Mouse (Mus musculus): ENCODE data around the gene Srcap. TPM values are rescaled to one million over a fixed set of nuclear protein-coding genes. Genes with fewer than 3 reads are reported as not detected.

Gene Srcap
- polyA plus RNA-seq, 1 experiment from 2014 or later: 25.3 TPM

DNA sequence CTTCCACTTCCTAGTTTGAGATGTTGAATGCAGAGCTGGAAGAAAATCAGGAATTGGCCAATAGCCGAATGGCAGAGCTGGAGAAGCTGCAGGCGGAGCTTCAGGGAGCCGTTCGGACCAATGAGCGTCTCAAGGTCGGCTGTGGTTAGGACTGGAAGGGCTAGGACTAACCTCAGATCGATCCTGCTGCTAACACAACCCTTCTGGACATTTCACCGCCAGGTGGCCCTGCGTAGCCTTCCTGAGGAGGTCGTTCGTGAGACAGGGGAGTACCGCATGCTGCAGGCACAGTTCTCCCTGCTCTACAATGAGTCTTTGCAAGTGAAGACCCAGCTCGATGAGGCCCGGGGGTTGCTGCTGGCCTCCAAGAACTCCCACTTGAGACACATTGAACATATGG, 80.8 kb downstream of the Srcap start:
- Histone ChIP-seq H3K36me3 (ENCODE audit: control insufficient read depth, insufficient read depth, low read length) (peaks cover 80% of the 10 kb centered on the region), H3K4me3 (ENCODE audit: low read depth, low read length) (no peak overlapping the region), H3K4me2 (ENCODE audit: low read length) (no peak overlapping the region), H3K4me1 (ENCODE audit: control insufficient read depth, insufficient read depth, low read length) (peaks cover 11% of the 10 kb centered on the region), H3K27me3 (replicated peaks; ENCODE audit: control insufficient read depth, insufficient read depth, low read length) (no peaks in the 10 kb centered on the region), H3K9me3 (replicated peaks; ENCODE audit: control insufficient read depth, low read length) (no peaks in the 10 kb centered on the region), H3K27ac (ENCODE audit: low read depth, low read length) (no peak overlapping the region), H3K9ac (ENCODE audit: low read length) (no peak overlapping the region)
- DNase-seq (ENCODE audit: low spot score): no peak
- WGBS: 88% methylated on average over 14 of the region's 14 CpGs
- no peak for ATAC-seq

DNA sequence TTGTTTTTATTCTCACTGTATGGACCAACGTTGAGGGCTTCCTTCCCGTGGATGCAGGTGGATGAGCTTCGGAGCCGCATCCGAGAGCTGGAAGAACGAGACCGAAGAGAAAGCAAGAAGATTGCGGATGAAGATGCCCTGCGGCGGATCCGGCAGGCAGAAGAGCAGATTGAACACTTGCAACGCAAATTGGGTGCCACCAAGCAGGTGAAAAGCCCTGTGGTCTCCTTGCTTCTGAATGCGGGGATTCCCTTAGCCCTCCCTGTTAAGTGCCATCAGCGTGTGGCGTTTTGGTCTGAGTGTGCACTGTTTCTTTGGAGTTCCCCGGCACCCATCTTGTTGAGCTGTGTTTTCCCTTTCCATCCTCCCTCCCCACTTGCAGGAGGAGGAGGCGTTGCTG, 85.0 kb downstream of the Srcap start:
- peaks cover 100% of the 10 kb centered on the region for H3K36me3 ChIP-seq (ENCODE audit: control insufficient read depth, insufficient read depth, low read length)
- H3K4me2 ChIP-seq (ENCODE audit: low read length): no peak overlapping the region
- H3K9me3 ChIP-seq (replicated peaks; ENCODE audit: control insufficient read depth, low read length): no peaks in the 10 kb centered on the region
- DNase-seq (ENCODE audit: low spot score) (no peak), ATAC-seq (no peak)
- no peaks in the 10 kb centered on the region for H3K27me3 ChIP-seq (replicated peaks; ENCODE audit: control insufficient read depth, insufficient read depth, low read length)
- H3K9ac ChIP-seq (ENCODE audit: low read length): no peak overlapping the region
- 98% methylated on average over 17 of the region's 17 CpGs for WGBS
- no peak overlapping the region for H3K27ac ChIP-seq (ENCODE audit: low read depth, low read length)
- H3K4me3 ChIP-seq (ENCODE audit: low read depth, low read length): no peak overlapping the region
- no peaks in the 10 kb centered on the region for H3K4me1 ChIP-seq (ENCODE audit: control insufficient read depth, insufficient read depth, low read length)

GRCm38 (mm10) chr7:127600612-127601011, 88.8 kb downstream of the Srcap start:
- Histone ChIP-seq H3K9me3 (replicated peaks; ENCODE audit: control insufficient read depth, low read length) (no peaks in the 10 kb centered on the region), H3K4me2 (ENCODE audit: low read length) (no peak overlapping the region), H3K27me3 (replicated peaks; ENCODE audit: control insufficient read depth, insufficient read depth, low read length) (no peaks in the 10 kb centered on the region), H3K9ac (ENCODE audit: low read length) (no peak overlapping the region), H3K4me3 (ENCODE audit: low read depth, low read length) (no peak overlapping the region), H3K36me3 (ENCODE audit: control insufficient read depth, insufficient read depth, low read length) (peaks cover 95% of the 10 kb centered on the region), H3K4me1 (ENCODE audit: control insufficient read depth, insufficient read depth, low read length) (no peaks in the 10 kb centered on the region), H3K27ac (ENCODE audit: low read depth, low read length) (no peak overlapping the region)
- ATAC-seq (no peak), DNase-seq (ENCODE audit: low spot score) (no peak)
- WGBS: 96% methylated on average over 7 of the region's 7 CpGs

DNA sequence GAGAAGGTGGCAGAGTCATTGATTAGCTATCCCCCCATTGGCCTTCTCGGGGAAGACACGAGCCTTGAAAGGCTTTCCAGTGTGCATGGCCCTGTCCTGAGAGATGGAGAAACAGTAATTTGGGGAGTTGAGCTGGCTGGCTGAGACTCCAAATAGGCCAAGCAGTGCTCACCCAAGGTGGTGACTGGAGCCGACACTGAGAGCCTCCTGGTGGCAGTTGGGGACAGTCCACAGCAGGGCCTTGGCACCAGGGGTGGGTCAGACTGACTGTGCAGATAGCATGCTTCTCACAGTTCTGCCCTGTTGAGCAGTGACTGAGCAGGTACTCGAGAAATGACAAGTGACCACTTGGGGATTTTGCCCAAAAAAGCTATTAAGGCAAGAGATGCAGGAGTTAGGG, 90.0 kb downstream of the Srcap start:
- no peak for DNase-seq (ENCODE audit: low spot score)
- Histone ChIP-seq H3K9ac (ENCODE audit: low read length) (no peak overlapping the region), H3K36me3 (ENCODE audit: control insufficient read depth, insufficient read depth, low read length) (peaks cover 90% of the 10 kb centered on the region), H3K27ac (ENCODE audit: low read depth, low read length) (no peak overlapping the region), H3K4me1 (ENCODE audit: control insufficient read depth, insufficient read depth, low read length) (no peaks in the 10 kb centered on the region), H3K9me3 (replicated peaks; ENCODE audit: control insufficient read depth, low read length) (no peaks in the 10 kb centered on the region), H3K4me3 (ENCODE audit: low read depth, low read length) (no peak overlapping the region), H3K27me3 (replicated peaks; ENCODE audit: control insufficient read depth, insufficient read depth, low read length) (no peaks in the 10 kb centered on the region), H3K4me2 (ENCODE audit: low read length) (no peak overlapping the region)
- ATAC-seq: no peak
- 86% methylated on average over 4 of the region's 4 CpGs for WGBS

GRCm38 (mm10) chr7:127602903-127603302, 91.1 kb downstream of the Srcap start:
- DNase-seq (ENCODE audit: low spot score) (no peak), ATAC-seq (no peak)
- H3K36me3 ChIP-seq (ENCODE audit: control insufficient read depth, insufficient read depth, low read length): peaks cover 88% of the 10 kb centered on the region
- no peak overlapping the region for H3K27ac ChIP-seq (ENCODE audit: low read depth, low read length)
- no peak overlapping the region for H3K4me3 ChIP-seq (ENCODE audit: low read depth, low read length)
- 82% methylated on average over 2 of the region's 2 CpGs for WGBS
- H3K9me3 ChIP-seq (replicated peaks; ENCODE audit: control insufficient read depth, low read length): no peaks in the 10 kb centered on the region
- H3K4me1 ChIP-seq (ENCODE audit: control insufficient read depth, insufficient read depth, low read length): no peaks in the 10 kb centered on the region
- H3K4me2 ChIP-seq (ENCODE audit: low read length): no peak overlapping the region
- H3K27me3 ChIP-seq (replicated peaks; ENCODE audit: control insufficient read depth, insufficient read depth, low read length): no peaks in the 10 kb centered on the region
- H3K9ac ChIP-seq (ENCODE audit: low read length): no peak overlapping the region

DNA sequence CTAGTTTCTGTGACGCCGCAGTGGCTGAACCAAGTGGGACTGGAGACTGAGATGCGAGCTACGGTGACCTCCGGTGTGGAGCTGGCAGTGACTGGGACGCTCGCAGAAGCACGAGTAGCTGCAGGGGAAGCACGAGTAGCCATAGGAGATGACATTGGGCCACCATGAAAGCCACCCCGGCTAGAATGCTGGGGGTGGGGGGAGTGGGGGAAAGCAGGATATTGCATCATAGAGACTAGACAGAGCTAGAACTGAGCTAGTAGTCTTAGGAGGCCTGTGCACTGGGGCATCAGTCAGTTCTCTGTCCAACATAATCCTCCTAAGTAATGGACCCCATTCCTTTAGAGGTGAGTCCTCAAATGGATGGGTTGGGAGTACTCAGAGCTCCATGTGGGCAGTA, 92.5 kb downstream of the Srcap start:
- Histone ChIP-seq H3K36me3 (ENCODE audit: control insufficient read depth, insufficient read depth, low read length) (peaks cover 88% of the 10 kb centered on the region), H3K4me2 (ENCODE audit: low read length) (no peak overlapping the region), H3K27me3 (replicated peaks; ENCODE audit: control insufficient read depth, insufficient read depth, low read length) (no peaks in the 10 kb centered on the region), H3K9me3 (replicated peaks; ENCODE audit: control insufficient read depth, low read length) (no peaks in the 10 kb centered on the region), H3K4me1 (ENCODE audit: control insufficient read depth, insufficient read depth, low read length) (no peaks in the 10 kb centered on the region), H3K27ac (ENCODE audit: low read depth, low read length) (no peak overlapping the region), H3K9ac (ENCODE audit: low read length) (no peak overlapping the region), H3K4me3 (ENCODE audit: low read depth, low read length) (no peak overlapping the region)
- 93% methylated on average over 10 of the region's 10 CpGs for WGBS
- ATAC-seq (no peak), DNase-seq (ENCODE audit: low spot score) (no peak)

DNA sequence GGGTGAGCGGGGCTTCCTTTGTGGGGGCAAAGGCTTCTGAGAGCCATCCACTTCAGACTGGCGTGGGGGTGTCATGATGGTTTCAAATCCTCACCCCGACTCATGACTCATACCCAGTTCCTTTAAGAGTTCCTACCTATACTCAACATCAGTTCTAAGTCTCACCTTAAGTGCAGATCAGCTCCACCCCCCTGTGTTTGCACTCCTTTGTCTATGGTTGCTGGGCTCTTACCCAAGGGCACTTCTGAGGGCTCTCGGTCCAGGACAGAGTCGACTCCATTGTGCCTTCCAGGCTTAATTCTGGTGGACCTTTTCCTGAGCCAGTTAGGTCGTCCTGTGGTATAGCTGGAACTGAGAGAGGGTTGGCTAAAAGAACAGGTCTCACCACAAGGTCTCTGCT, 95.4 kb downstream of the Srcap start:
- WGBS: 79% methylated on average over 6 of the region's 6 CpGs
- H3K4me1 ChIP-seq (ENCODE audit: control insufficient read depth, insufficient read depth, low read length): no peaks in the 10 kb centered on the region
- no peaks in the 10 kb centered on the region for H3K9me3 ChIP-seq (replicated peaks; ENCODE audit: control insufficient read depth, low read length)
- H3K36me3 ChIP-seq (ENCODE audit: control insufficient read depth, insufficient read depth, low read length): peaks cover 88% of the 10 kb centered on the region
- no peak overlapping the region for H3K9ac ChIP-seq (ENCODE audit: low read length)
- H3K27ac ChIP-seq (ENCODE audit: low read depth, low read length): no peak overlapping the region
- H3K4me3 ChIP-seq (ENCODE audit: low read depth, low read length): no peak overlapping the region
- DNase-seq (ENCODE audit: low spot score): no peak
- ATAC-seq: no peak
- no peak overlapping the region for H3K4me2 ChIP-seq (ENCODE audit: low read length)
- no peaks in the 10 kb centered on the region for H3K27me3 ChIP-seq (replicated peaks; ENCODE audit: control insufficient read depth, insufficient read depth, low read length)

Small RNA genes within 50 kb of the gene (microRNA-seq; reads per million reads assigned to microRNA genes)
- gene Gm47278 (not detected), gene Mir7060 (0.66 reads per million)

Other genes with a start within 250 kb of the Srcap start
- gene Sephs2, start 237.9 kb upstream of the Srcap start, polyA plus RNA-seq (2014; fragmentation: Nextera tagmentation; extraction: Ambion mirVana): 59.4 and 62.5 TPM in 2 replicates
- gene Itgal, start 215.7 kb upstream of the Srcap start, polyA plus RNA-seq (2014; fragmentation: Nextera tagmentation; extraction: Ambion mirVana): 0.17 and 0.23 TPM in 2 replicates
- 3.5 and 3.6 TPM in 2 replicates for gene Zfp768, start 166.4 kb upstream of the Srcap start, polyA plus RNA-seq (2014; fragmentation: Nextera tagmentation; extraction: Ambion mirVana)
- gene Zfp747, start 135.9 kb upstream of the Srcap start, polyA plus RNA-seq (2014; fragmentation: Nextera tagmentation; extraction: Ambion mirVana): 4.0 and 7.0 TPM in 2 replicates
- 5.5 and 6.6 TPM in 2 replicates for gene 9130019O22Rik, start 124.8 kb upstream of the Srcap start, polyA plus RNA-seq (2014; fragmentation: Nextera tagmentation; extraction: Ambion mirVana)
- 7.4 and 7.5 TPM in 2 replicates for gene E430018J23Rik, start 118.4 kb upstream of the Srcap start, polyA plus RNA-seq (2014; fragmentation: Nextera tagmentation; extraction: Ambion mirVana)
- 4.4 and 4.5 TPM in 2 replicates for gene Zfp764, start 105.2 kb upstream of the Srcap start, polyA plus RNA-seq (2014; fragmentation: Nextera tagmentation; extraction: Ambion mirVana)
- 32.9 and 36.1 TPM in 2 replicates for gene Zfp688, start 89.9 kb upstream of the Srcap start, polyA plus RNA-seq (2014; fragmentation: Nextera tagmentation; extraction: Ambion mirVana)
- gene Zfp689, start 62.8 kb upstream of the Srcap start, polyA plus RNA-seq (2014; fragmentation: Nextera tagmentation; extraction: Ambion mirVana): 12.7 TPM in 2 replicates
- gene Prr14, start 52.4 kb upstream of the Srcap start, polyA plus RNA-seq (2014; fragmentation: Nextera tagmentation; extraction: Ambion mirVana): 44.7 and 48.5 TPM in 2 replicates
- gene Fbrs, start 32.8 kb upstream of the Srcap start, polyA plus RNA-seq (2014; fragmentation: Nextera tagmentation; extraction: Ambion mirVana): 8.9 and 10.2 TPM in 2 replicates
- 12.6 and 16.6 TPM in 2 replicates for gene Gm42715, start 7.6 kb downstream of the Srcap start, polyA plus RNA-seq (2014; fragmentation: Nextera tagmentation; extraction: Ambion mirVana)
- 4.1 and 4.7 TPM in 2 replicates for gene Tmem265, start 49.4 kb downstream of the Srcap start, polyA plus RNA-seq (2014; fragmentation: Nextera tagmentation; extraction: Ambion mirVana)
- 59.5 and 62.2 TPM in 2 replicates for gene Phkg2, start 61.4 kb downstream of the Srcap start, polyA plus RNA-seq (2014; fragmentation: Nextera tagmentation; extraction: Ambion mirVana)
- gene Ccdc189, start 76.6 kb downstream of the Srcap start, polyA plus RNA-seq (2014; fragmentation: Nextera tagmentation; extraction: Ambion mirVana): 12.5 and 12.8 TPM in 2 replicates
- 26.2 and 39.6 TPM in 2 replicates for gene Rnf40, start 76.8 kb downstream of the Srcap start, polyA plus RNA-seq (2014; fragmentation: Nextera tagmentation; extraction: Ambion mirVana)
- gene Zfp629, start 103.8 kb downstream of the Srcap start, polyA plus RNA-seq (2014; fragmentation: Nextera tagmentation; extraction: Ambion mirVana): 20.8 and 24.2 TPM in 2 replicates
- gene Bcl7c, start 196.9 kb downstream of the Srcap start, polyA plus RNA-seq (2014; fragmentation: Nextera tagmentation; extraction: Ambion mirVana): 40.8 and 45.7 TPM in 2 replicates
- gene Ctf1, start 200.8 kb downstream of the Srcap start, polyA plus RNA-seq (2014; fragmentation: Nextera tagmentation; extraction: Ambion mirVana): 5.3 and 5.9 TPM in 2 replicates
- gene Ctf2, start 220.2 kb downstream of the Srcap start, polyA plus RNA-seq (2014; fragmentation: Nextera tagmentation; extraction: Ambion mirVana): 0.09 TPM in 1 of 2 replicates, not detected in the other
- gene Fbxl19, start 232.6 kb downstream of the Srcap start, polyA plus RNA-seq (2014; fragmentation: Nextera tagmentation; extraction: Ambion mirVana): 7.2 and 7.8 TPM in 2 replicates